Mouse (Mus musculus): ENCODE measurements around the gene Gm3106.
"Not testable (repeated sequence)": the region's sequence is repeated elsewhere in the genome, so short reads cannot be mapped to it uniquely, and the experiment has no call there.

Gm3106 gene
- long read RNA-seq, experiment 1: 0 reads
- long read RNA-seq, experiment 2: 0 reads

DNA sequence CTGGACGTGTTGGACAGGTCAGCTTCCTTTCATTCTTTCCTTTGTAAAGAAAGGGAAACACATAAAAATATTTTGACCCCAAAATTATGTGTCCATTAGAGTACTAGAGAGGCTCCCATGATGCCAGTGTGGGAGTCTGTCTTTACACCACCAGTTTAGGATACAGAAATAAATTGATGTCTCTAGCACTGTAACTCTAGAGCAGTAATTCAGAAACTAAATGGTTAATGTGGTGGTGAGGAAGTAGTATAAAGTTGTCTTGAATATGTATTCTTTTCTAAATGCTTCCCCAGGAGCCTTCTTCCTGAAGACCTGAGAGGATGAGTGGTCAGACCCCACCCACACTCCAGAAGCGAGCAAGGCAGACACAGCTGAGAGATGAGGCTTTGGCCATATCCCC is at the start of gene Gm3106:
TSS of gene Gm3106 (plus strand) at position 301 of the 400 bp plus-strand sequence.
- intact Hi-C loops (cut with DNase I): not testable (repeated sequence)

All from adrenal gland (tissue).